Mouse (Mus musculus): ENCODE results near the gene Nsun2. TPM values are rescaled to one million over a fixed set of nuclear protein-coding genes. Genes with fewer than 3 reads are reported as not detected.

The Nsun2 gene
- total RNA-seq (2021), result 10 to 100 TPM; 83.1 to 94.4 TPM
- long read RNA-seq, experiment 1, full-length matches to known transcripts, result 146 of 171 reads
- long read RNA-seq, experiment 1, partial matches to known transcripts, result 16 of 171 reads
- long read RNA-seq, experiment 1, other reads (novel, unspliced or antisense), result 9 of 171 reads
- long read RNA-seq, experiment 2, transcript Nsun2-202 (19 exons, 2,834 nt), result major isoform, 44 of 51 reads
- long read RNA-seq, experiment 2, partial matches to known transcripts, result 1 of 51 reads
- long read RNA-seq, experiment 2, other reads (novel, unspliced or antisense), result 6 of 51 reads

- DNase-seq, result peak; percentile 67 to 74
Measured at GRCm38 (mm10) chr13:69533405-69534333, at the start of gene Nsun2. Gene Nsun2 (plus strand): TSS chr13:69533746.

GRCm38 (mm10) chr13:69485326-69485725 lies 48.2 kb upstream of the Nsun2 start:
- DNase-seq, result peak in 1 of 2 experiments; percentile 31

DNA sequence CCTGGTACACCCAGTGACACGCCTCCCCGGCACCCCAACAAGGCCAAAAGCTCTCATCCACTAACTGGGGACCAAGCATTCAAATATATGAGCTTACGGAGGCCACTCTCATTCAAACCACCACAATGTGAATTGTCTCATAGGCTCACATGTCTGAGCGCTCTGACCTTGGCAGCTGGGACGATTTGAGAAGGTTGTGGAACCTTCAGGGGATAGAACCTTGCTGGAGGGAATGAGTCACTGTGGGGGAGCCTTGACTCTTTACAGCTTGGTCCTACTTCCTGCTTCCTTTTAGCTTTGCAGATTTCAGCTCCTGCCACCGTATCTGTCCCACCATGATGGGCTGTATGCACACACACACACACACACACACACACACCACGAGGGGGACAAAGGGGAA lies 47.7 kb upstream of the Nsun2 start:
- DNase-seq, result peak; percentile 51 to 54

- no peak for DNase-seq
Measured at GRCm38 (mm10) chr13:69487108-69487507, 46.4 kb upstream of the Nsun2 start.

- peak; percentile 36 to 61 for DNase-seq
Measured at GRCm38 (mm10) chr13:69487611-69488275, 45.8 kb upstream of the Nsun2 start.

- DNase-seq, result no peak
Measured at GRCm38 (mm10) chr13:69488565-69489255, 44.8 kb upstream of the Nsun2 start.

DNA sequence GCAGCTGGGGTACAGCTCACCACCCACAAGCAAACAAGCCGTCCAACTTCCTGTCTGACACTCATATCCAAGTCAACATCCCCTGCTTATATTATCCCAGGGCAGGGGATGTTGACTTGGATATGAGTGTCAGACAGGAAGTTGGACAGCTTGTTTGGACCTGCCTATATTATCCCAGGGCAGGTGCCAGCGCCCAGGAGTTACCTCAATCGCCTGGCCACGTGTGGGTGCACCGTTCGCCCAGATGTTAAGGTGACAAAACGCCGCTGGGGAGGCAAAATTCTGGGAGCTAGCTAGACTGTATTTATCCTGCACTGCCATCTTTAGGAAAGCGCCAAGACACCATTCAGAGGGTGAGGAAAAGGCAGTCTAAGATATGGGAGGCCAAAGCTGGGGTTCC lies 43.8 kb upstream of the Nsun2 start:
- DNase-seq, result no peak

DNA sequence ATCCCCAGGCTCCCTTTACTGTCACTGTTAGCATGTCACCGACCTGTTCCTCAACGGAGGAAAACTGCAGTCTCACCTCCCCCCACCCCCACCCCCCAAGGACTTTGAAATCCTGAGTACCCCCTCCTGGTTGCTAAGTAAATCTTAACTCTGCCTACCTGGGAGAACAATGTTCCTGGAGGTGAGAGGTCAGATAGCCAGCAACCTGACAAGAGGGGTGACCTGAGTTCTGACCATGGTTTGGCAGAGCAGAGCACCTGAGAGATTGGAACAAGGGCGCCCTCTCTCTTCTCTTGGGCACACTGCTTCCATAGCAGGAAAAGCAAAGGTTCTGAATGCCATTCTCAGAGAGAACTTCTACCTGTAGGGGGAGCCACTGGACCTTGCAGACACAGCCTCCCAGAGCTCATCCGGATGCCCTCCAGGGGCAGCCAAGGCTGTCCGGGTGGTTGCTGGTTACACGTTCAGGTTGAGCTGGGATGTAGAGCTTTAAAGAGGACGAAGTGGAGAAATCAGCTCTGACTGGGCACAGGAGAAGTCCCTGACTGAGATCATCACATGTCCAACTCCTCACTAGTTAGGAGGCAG lies 40.6 kb upstream of the Nsun2 start:
- peak; percentile 43 to 78 for DNase-seq

DNA sequence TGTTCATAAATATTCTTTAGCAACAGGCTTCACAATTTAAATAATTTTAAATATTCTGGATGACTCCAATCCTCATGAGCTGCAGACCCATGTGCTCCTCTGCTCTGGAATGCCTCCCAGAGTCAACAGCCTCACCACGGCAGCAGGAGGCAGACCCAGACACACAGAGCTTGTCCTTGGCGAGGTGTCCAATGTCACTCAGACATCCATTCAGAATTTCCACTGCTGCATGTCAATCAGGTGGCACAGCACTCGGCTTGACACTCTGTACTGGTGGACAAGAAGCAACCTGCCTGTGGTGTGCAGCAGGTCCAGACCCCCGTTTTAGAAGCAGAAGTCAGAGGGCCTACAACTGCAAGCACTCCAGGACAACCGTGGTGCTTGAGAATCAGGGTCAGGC lies 35.3 kb upstream of the Nsun2 start:
- no peak for DNase-seq

- no peak for DNase-seq
Measured at GRCm38 (mm10) chr13:69502157-69502750, 31.3 kb upstream of the Nsun2 start.

DNA sequence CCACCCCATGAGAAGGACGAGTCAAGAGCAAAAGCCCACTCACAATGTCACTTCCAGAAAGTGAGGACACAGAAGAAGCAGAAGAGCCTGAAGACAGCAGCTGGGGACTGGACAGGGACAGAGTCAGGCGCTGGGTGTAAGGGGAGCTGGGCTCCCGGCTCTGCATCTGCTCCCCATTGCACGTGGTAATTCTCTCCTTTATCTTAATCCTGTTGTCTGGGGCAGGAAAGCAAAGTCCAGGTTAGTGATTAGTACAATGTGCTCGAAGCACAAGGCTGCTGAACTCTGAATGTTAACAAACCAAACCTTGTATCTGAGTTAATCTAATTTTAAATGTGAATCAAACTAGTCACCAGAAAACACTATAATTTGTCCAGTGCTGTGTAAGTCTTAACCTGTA lies 30.7 kb upstream of the Nsun2 start:
- no peak for DNase-seq

DNA sequence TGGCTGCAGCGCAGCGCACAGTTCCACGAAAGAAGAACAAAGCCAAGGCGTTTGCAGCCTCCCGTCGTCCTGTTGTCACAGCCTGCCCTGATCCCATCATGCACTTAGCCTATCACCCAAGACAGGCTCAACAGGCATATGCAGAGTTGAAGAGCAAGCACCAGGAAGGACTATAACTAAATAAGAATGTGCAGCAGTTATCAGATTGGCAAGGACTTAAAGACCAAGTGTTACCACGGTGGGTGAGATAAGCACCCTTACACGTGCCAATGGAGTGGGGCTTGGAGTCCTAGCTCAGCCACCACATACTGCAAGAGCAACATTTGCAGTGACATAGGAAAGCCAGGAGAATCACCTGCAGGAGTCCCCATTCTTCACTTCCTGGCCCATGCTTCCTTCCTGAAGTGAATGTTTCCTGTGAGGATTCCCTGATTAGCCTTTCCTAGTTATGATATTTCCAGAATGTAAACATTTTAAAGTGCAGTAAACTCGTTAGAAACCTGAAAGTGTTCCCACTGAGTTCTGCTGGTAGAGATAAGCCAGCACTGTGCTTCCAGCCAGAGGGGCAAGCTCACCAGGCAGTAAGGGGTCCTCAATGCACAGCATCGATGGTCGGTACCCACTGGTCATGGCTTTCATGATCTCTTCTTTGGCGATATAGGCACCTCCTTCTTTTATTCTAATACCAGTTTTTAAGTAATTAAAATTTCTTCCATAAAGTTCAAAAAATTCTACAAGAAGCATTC lies 27.0 kb upstream of the Nsun2 start:
- no peak for DNase-seq

- peak; percentile 41 to 58 for DNase-seq
Measured at GRCm38 (mm10) chr13:69507666-69508065, 25.9 kb upstream of the Nsun2 start.

GRCm38 (mm10) chr13:69509391-69510244 lies 23.9 kb upstream of the Nsun2 start:
- DNase-seq, result no peak

GRCm38 (mm10) chr13:69515091-69515490 lies 18.5 kb upstream of the Nsun2 start:
- no peak for DNase-seq

- DNase-seq, result peak; percentile 43 to 54
Measured at GRCm38 (mm10) chr13:69517445-69517844, 16.1 kb upstream of the Nsun2 start.

GRCm38 (mm10) chr13:69519137-69519536 lies 14.4 kb upstream of the Nsun2 start:
- DNase-seq, result no peak

- no peak for DNase-seq
Measured at GRCm38 (mm10) chr13:69522161-69522791, 11.3 kb upstream of the Nsun2 start.

Measured in adrenal gland, postnatal 36 days (tissue).